Mouse (Mus musculus) megakaryocyte, embryonic 14.5 days (primary cell): ENCODE measurements around the gene Ahr. TPM values are rescaled to one million over a fixed set of nuclear protein-coding genes. Genes with fewer than 3 reads are reported as not detected.

Experiments used
- H3K27me3 ChIP-seq: replicated peaks from 2 replicates; pipeline ENCODE3; 2012; ENCODE audit warnings: inconsistent platforms
- H3K36me3 ChIP-seq: replicated peaks from 2 replicates; pipeline ENCODE3; 2012; ENCODE audit warnings: low read length, inconsistent platforms, mixed read lengths
- H3K4me1 ChIP-seq: 2 replicates; pipeline ENCODE4 v1.6.1; 2012; ENCODE audit warnings: inconsistent platforms
- H3K4me3 ChIP-seq: replicated peaks from 2 replicates; pipeline ENCODE3; 2012; ENCODE audit warnings: moderate library complexity, mild to moderate bottlenecking, inconsistent platforms
- H3K9me3 ChIP-seq: 2 replicates; pipeline ENCODE4 v1.6.1; 2012; ENCODE audit warnings: inconsistent platforms
- FLI1 ChIP-seq: IDR thresholded peaks from 2 replicates; pipeline ENCODE4 v1.6.1; 2012; ENCODE audit warnings: low read length, inconsistent platforms, mixed read lengths
- GATA1 ChIP-seq: IDR thresholded peaks from 3 replicates; pipeline ENCODE4 v1.6.1; 2012; ENCODE audit warnings: mixed read lengths, low read length, inconsistent platforms, borderline replicate concordance
- polyA plus RNA-seq: library from polyadenylated mRNA; stranded (reverse); fragments of >175 nt; gene quantifications from 2 replicates; pipeline ENCODE4 v1.2.3, GENCODE M21; 2012; ENCODE audit warnings: low replicate concordance; ENCODE audit not compliant: insufficient read depth

The Ahr gene
- polyA plus RNA-seq = 0.43 TPM in 1 of 2 replicates, not detected in the other

DNA sequence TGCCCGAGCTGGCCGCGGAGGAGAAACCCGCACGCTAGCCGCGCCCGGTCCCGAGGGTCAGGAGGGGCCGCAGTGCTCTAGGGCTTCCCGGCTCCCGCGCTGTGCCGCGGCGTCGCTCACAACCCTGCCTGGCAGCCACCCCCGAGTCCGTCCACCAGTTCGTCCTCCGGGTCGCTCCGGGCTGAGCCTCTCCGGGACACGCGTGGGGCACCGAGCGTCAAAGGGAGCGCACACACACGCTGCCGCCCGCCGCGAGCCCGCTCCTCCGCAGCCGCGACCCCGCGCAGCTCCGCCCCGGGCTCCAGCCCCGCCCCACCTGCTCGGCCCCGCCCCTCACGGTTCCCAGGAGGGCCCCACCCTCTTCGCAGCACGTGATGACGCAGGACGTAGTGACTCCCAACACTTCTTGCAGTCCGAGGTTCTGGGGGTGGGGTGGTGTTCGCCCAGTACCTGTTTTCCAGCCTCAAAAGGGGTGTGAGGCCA is at the start of gene Ahr:
TSS of gene Ahr (minus strand) at position 285 of the 483 bp plus-strand sequence.
- Histone ChIP-seq H3K27me3 (no peaks in the 10 kb centered on the region), H3K4me3 (peak within 1 kb of the TSS; percentile 97), H3K9me3 (no peaks in the 10 kb centered on the region), H3K4me1 (peaks cover 23% of the 10 kb centered on the region), H3K36me3 (no peaks in the 10 kb centered on the region)
- TF ChIP-seq GATA1 (no peak), FLI1 (no peak)

GRCm38 (mm10) chr12:35578826-35579225 is 44.0 kb upstream of the Ahr start:
- H3K4me3 ChIP-seq = no peak overlapping the region
- peaks cover 46% of the 10 kb centered on the region for H3K4me1 ChIP-seq
- H3K27me3 ChIP-seq = no peaks in the 10 kb centered on the region
- no peaks in the 10 kb centered on the region for H3K36me3 ChIP-seq
- H3K9me3 ChIP-seq = no peaks in the 10 kb centered on the region
- TF ChIP-seq FLI1 (no peak), GATA1 (no peak)

- Histone ChIP-seq H3K36me3 (no peaks in the 10 kb centered on the region), H3K4me1 (peaks cover 54% of the 10 kb centered on the region), H3K4me3 (no peak overlapping the region), H3K9me3 (no peaks in the 10 kb centered on the region), H3K27me3 (no peaks in the 10 kb centered on the region)
- no peak for TF ChIP-seq FLI1
These were observed 41.3 kb upstream of the Ahr start for GRCm38 (mm10) chr12:35576107-35576506.

DNA sequence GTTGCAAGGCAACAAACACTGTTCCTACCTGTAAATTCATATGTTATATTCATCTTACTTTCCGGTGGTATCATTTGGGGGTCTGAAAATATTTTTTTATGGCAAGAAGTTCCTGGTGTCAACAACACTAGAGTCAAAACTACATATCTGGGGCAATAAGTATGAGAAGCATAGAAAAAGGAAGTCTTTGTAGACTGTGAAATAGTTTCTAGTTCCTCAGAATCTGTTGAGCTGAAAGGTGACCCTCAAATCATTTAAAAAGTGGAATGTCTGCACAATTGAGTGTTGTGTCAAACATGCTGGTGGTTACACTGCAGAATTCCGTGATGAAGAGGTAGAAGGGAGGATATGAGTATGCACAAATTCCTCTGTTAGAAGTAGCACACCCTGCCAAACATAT is 38.9 kb upstream of the Ahr start:
- Histone ChIP-seq H3K9me3 (no peaks in the 10 kb centered on the region), H3K27me3 (no peaks in the 10 kb centered on the region), H3K4me3 (peak overlapping the region; percentile 28), H3K36me3 (no peaks in the 10 kb centered on the region), H3K4me1 (peaks cover 52% of the 10 kb centered on the region)
- TF ChIP-seq FLI1 = no peak
- TF ChIP-seq GATA1 = no peak

- Histone ChIP-seq H3K27me3 (no peaks in the 10 kb centered on the region), H3K4me1 (no peaks in the 10 kb centered on the region), H3K4me3 (no peak overlapping the region), H3K36me3 (no peaks in the 10 kb centered on the region), H3K9me3 (no peaks in the 10 kb centered on the region)
- TF ChIP-seq FLI1 = no peak
- TF ChIP-seq GATA1 = no peak
These were observed 28.0 kb upstream of the Ahr start for GRCm38 (mm10) chr12:35562826-35563225.

- no peaks in the 10 kb centered on the region for H3K36me3 ChIP-seq
- H3K27me3 ChIP-seq = no peaks in the 10 kb centered on the region
- TF ChIP-seq GATA1 = no peak
- no peak for TF ChIP-seq FLI1
- no peak overlapping the region for H3K4me3 ChIP-seq
- H3K4me1 ChIP-seq = peaks cover 23% of the 10 kb centered on the region
- no peaks in the 10 kb centered on the region for H3K9me3 ChIP-seq
These were observed 24.0 kb upstream of the Ahr start for GRCm38 (mm10) chr12:35558868-35559267.

- Histone ChIP-seq H3K9me3 (peaks cover 9% of the 10 kb centered on the region; the same call in 1 of the 2 replicates), H3K4me1 (peaks cover 33% of the 10 kb centered on the region), H3K4me3 (no peak overlapping the region), H3K36me3 (peaks cover 3% of the 10 kb centered on the region), H3K27me3 (no peaks in the 10 kb centered on the region)
- TF ChIP-seq FLI1 = no peak
- no peak for TF ChIP-seq GATA1
These were observed 21.1 kb upstream of the Ahr start for GRCm38 (mm10) chr12:35555925-35556324.

- Histone ChIP-seq H3K36me3 (peaks cover 3% of the 10 kb centered on the region), H3K4me3 (no peak overlapping the region), H3K9me3 (peaks cover 11% of the 10 kb centered on the region; the same call in 1 of the 2 replicates), H3K4me1 (peaks cover 33% of the 10 kb centered on the region), H3K27me3 (no peaks in the 10 kb centered on the region)
- TF ChIP-seq GATA1 (no peak), FLI1 (no peak)
These were observed 19.5 kb upstream of the Ahr start for GRCm38 (mm10) chr12:35554309-35554708.

DNA sequence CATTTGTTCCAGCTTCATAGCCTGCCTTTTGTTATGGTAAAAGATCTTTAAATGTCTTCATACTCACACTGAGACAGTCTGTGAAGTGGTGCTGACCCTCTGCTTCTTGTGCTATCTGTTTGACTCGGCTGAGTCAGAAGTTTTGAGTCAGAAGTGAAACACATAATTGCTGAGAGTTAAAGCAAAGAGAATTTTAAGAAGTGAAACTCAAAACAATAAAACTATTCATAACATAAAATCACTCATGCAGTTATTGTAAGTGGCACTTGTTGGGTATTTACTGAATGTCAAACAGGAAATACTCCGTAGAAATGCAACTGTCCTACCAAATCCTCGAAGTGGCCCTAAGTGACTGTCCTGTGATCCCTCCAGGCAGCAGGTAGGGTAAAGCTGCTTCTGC is 18.3 kb upstream of the Ahr start:
- peaks cover 3% of the 10 kb centered on the region for H3K36me3 ChIP-seq
- peaks cover 11% of the 10 kb centered on the region; the same call in 1 of the 2 replicates for H3K9me3 ChIP-seq
- H3K4me1 ChIP-seq = peaks cover 33% of the 10 kb centered on the region
- H3K27me3 ChIP-seq = no peaks in the 10 kb centered on the region
- no peak overlapping the region for H3K4me3 ChIP-seq
- TF ChIP-seq GATA1 (no peak), FLI1 (no peak)

GRCm38 (mm10) chr12:35550299-35550698 is 15.5 kb upstream of the Ahr start:
- H3K36me3 ChIP-seq = peaks cover 3% of the 10 kb centered on the region

More at GRCm38 (mm10) chr12:35550299-35550698, 15.5 kb upstream of the Ahr start:
- H3K27me3 ChIP-seq = no peaks in the 10 kb centered on the region
- peaks cover 24% of the 10 kb centered on the region for H3K4me1 ChIP-seq
- TF ChIP-seq GATA1 (no peak), FLI1 (no peak)
- no peak overlapping the region for H3K4me3 ChIP-seq
- H3K9me3 ChIP-seq = peaks cover 11% of the 10 kb centered on the region; the same call in 1 of the 2 replicates
